Mouse (Mus musculus) Patski (cell line): ENCODE results near the gene Timm29. TPM values are rescaled to one million over a fixed set of nuclear protein-coding genes. Genes with fewer than 3 reads are reported as not detected.

Source experiments
- ATAC-seq: fragments of 100-300 bp; one replicate; pipeline ENCODE4 v1.8.0; 2021
- CTCF ChIA-PET: fragments of 350-600 bp; sonication (Branson Sonifier 250); formaldehyde crosslinking; loops from one replicate; lab custom pipeline; 2022; ENCODE audit warnings: inconsistent platforms; lab: Charles Lee
- POLR2A ChIA-PET: fragments of 350-600 bp; sonication (Branson Sonifier 250); formaldehyde crosslinking; loops from one replicate; lab custom pipeline; 2022; ENCODE audit warnings: antibody characterized with exemption, inconsistent platforms; lab: Charles Lee
- DNase-seq: peaks from one replicate; pipeline ENCODE4 v3.0.0-alpha.2; 2011; ENCODE audit warnings: low read depth, low spot score
- H3K27me3 ChIP-seq: fragments of 371-371 bp; one replicate; pipeline ENCODE4 v1.5.1; 2021
- CTCF ChIP-seq: fragments of 100-300 bp; IDR thresholded peaks from one replicate; pipeline ENCODE4 v1.5.1; 2021
- in situ Hi-C: fragments of 300-500 bp; cut with MboI; formaldehyde crosslinking; loops from 3 replicates; pipeline ENCODE4 v1.11.1; 2018; ENCODE audit warnings: low pct_unique_long_range_greater_than_20kb, mixed read lengths
- polyA plus RNA-seq: library from polyadenylated mRNA; unstranded; gene quantifications from one replicate; pipeline ENCODE4 v1.2.3, GENCODE M21; 2021

The Timm29 gene
- polyA plus RNA-seq, 1 experiment from 2014 or later = 38.9 TPM

DNA sequence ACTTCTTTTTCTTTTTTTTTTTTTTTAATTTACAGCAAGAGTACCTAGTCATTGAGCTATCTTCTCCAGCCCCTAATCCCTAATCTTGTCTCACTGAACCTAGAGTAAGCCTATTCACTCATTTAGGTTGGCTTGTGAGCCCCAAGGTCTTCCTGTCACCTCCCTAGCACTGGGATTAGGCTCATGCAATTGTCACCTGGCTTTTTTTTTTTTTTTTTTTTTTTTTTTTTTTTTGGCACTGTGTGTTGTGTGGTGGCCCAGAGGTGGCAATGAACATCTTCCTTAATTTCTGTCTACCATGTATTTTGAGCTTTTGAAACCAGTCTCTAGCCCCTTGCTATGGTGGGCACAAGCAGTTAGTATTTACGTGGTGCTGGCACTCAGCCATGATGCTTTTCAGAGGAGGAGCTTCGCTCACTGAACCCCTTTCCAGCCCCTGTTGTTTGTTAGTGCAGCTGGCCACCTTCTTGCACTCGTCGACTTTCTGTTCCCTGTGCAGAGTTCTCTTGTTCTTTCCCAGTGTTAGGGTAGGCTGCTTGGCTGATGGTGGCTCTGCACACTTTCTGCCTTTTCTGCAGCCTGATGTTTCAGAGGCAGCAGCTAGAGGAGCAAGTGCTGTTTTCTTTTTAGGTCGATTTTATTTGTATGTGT lies 34.7 kb downstream of the Timm29 start:
- DNase-seq = no peak
- no peaks in the 10 kb centered on the region for H3K27me3 ChIP-seq
- in situ Hi-C loops = no loop called here
- no peak for TF ChIP-seq CTCF
- ATAC-seq = no peak
- ChIA-PET CTCF (interaction anchor here (1.0 to 2.3 kb wide), 4 partner anchors 9 to 54 kb away, joined by 3 to 9 read pairs (median 3); no protein-coding TSS in a partner anchor), POLR2A (interaction anchor here (0.7 to 1.5 kb wide), 2 partner anchors 9 to 201 kb away, joined by 5 to 6 read pairs; no protein-coding TSS in a partner anchor)

DNA sequence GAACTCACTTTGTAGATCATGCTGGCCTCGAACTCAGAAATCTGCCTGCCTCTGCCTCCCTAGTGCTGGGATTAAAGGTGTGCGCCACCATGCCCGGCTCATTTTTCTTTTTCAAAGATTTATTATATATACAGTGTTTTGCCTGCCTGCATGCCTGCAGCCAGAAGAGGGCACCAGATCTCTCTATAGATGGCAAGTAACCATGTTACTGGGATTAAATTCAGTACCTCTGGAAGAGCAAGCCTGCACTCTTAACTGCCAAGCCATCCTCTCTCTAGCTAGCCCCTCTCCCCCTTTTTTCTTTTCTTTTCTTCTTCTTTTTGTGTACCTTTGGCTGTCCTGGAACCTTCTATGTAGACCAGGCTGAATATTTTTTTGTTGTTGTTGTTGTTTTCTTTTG lies 38.2 kb downstream of the Timm29 start:
- H3K27me3 ChIP-seq = no peaks in the 10 kb centered on the region
- no peak for DNase-seq
- ATAC-seq = peak; percentile 39
- TF ChIP-seq CTCF = no peak
- ChIA-PET POLR2A (no interaction called here), CTCF (interaction anchor here (0.9 to 1.4 kb wide), 5 partner anchors 17 to 154 kb away, joined by 3 to 7 read pairs (median 3); no protein-coding TSS in a partner anchor)
- in situ Hi-C loops = no loop called here

- DNase-seq (no peak), ATAC-seq (no peak)
- no peak for TF ChIP-seq CTCF
- no peaks in the 10 kb centered on the region for H3K27me3 ChIP-seq
- in situ Hi-C loops = no loop called here
- ChIA-PET POLR2A (no interaction called here), CTCF (interaction anchor here (1.2 to 1.8 kb wide), 2 partner anchors 12 to 13 kb away, joined by 3 to 6 read pairs; no protein-coding TSS in a partner anchor)
These were observed 40.6 kb downstream of the Timm29 start for GRCm38 (mm10) chr9:21633106-21633505.

- POLR2A ChIA-PET = interaction anchor here (0.6 to 1.4 kb wide), 2 partner anchors 8 to 14 kb away, joined by 5 read pairs; no protein-coding TSS in a partner anchor
- in situ Hi-C loops = no loop called here
- no peaks in the 10 kb centered on the region for H3K27me3 ChIP-seq
- ATAC-seq (no peak), DNase-seq (no peak)
- no peak for TF ChIP-seq CTCF
- CTCF ChIA-PET = interaction anchor here (1.0 to 1.3 kb wide), 2 partner anchors 10 to 12 kb away, joined by 3 read pairs; no protein-coding TSS in a partner anchor
These were observed 43.1 kb downstream of the Timm29 start for GRCm38 (mm10) chr9:21635639-21636038.

DNA sequence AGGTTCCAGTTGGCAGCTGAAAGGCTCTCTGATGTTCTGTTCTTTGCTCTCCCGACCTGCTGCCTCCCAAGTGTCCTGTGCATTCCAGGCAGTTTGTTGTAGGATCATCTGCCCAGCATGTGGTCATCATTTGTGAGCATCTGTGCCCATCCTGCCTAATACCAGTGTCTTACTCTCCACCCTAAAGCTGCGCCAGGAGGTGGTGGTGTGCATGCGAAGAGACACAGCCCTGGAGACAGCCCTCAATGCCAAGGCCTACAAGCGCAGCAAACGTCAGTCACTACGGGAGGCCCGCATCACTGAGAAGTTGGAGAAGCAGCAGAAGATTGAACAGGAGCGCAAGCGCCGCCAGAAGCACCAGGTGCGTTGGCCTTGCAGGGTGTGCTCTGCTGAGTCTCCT lies 46.5 kb downstream of the Timm29 start:
- no peak for TF ChIP-seq CTCF
- ChIA-PET CTCF (no interaction called here), POLR2A (interaction anchor here (0.7 kb wide), 1 partner anchor 90 kb away, joined by 4 read pairs; no protein-coding TSS in a partner anchor)
- in situ Hi-C loops = no loop called here
- no peak for DNase-seq
- no peaks in the 10 kb centered on the region for H3K27me3 ChIP-seq
- ATAC-seq = no peak

Other genes starting within 250 kb of the Timm29 start
- 110 TPM for gene Ilf3, start 224.9 kb upstream of the Timm29 start, polyA plus RNA-seq
- 30.2 TPM for gene Qtrt1, start 180.9 kb upstream of the Timm29 start, polyA plus RNA-seq
- gene Dnm2, start 167.8 kb upstream of the Timm29 start, polyA plus RNA-seq = 75.2 TPM
- 63.0 TPM for gene Tmed1, start 82.5 kb upstream of the Timm29 start, polyA plus RNA-seq
- gene AB124611, start 66.5 kb upstream of the Timm29 start, polyA plus RNA-seq = not detected
- 61.7 TPM for gene Carm1, start 45.8 kb upstream of the Timm29 start, polyA plus RNA-seq
- 39.0 TPM for gene Yipf2, start 106 bp downstream of the Timm29 start, polyA plus RNA-seq
- gene Smarca4, start 23.4 kb downstream of the Timm29 start, polyA plus RNA-seq = 89.3 TPM
- gene Ldlr, start 130.8 kb downstream of the Timm29 start, polyA plus RNA-seq = 38.4 TPM
- gene Spc24, start 167.6 kb downstream of the Timm29 start, polyA plus RNA-seq = 38.3 TPM
- gene Kank2, start 206.0 kb downstream of the Timm29 start, polyA plus RNA-seq = 62.4 TPM
- gene Angptl8, start 242.8 kb downstream of the Timm29 start, polyA plus RNA-seq = 15.2 TPM